Mouse (Mus musculus): Measurements from ENCODE around the gene Cachd1.

The Cachd1 gene

DNA sequence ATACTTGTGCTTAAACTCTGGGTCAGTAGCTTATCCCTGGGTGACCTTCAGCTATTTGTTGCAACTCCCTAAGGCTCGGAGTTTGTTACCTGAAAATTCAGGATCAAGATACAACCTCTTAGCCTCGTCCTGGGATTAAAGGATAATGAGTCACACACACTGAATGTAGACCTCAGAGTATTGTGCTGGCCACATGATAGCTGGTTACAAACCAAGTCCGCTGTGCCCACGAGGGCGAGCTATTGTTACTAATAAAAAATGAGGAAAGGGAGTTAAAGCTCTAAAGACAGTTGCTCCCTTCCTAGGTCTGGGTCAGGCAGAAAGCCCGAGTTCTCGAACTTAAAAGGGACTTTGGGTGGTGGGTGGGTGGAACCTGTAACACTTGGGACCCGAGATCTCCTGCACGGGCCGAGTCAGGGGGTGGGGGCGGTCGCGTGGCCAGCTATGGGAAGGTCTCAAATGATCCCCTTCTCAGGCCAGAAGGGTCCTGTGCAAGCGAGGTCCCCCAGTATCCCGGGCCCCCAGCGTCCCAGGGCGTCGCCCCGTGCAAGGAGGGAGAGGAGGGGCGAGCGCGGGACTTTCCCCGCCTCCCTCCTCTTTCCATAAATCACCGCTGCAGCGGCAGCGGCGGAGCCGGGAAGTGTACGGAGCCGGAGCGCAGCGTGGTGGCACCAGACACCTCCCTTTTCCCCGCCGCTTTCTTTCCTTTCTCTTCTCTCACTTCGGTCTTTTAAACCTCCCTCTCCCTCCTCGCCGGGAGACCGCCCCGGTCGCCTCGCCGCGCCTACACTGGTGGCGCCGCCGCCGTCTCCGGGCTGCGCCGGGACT lies at the start of gene Cachd1:
Gene Cachd1 (plus strand): TSS at position 633 of the 828 bp plus-strand sequence.
- DNase-seq (ENCODE audit: low read depth, low spot score) = no peak

- DNase-seq (ENCODE audit: low read depth, low spot score) = no peak
These were observed 47.5 kb upstream of the Cachd1 start for GRCm38 (mm10) chr4:100728896-100729479.

GRCm38 (mm10) chr4:100735098-100735935 lies 41.2 kb upstream of the Cachd1 start:
- DNase-seq (ENCODE audit: low read depth, low spot score) = no peak

DNA sequence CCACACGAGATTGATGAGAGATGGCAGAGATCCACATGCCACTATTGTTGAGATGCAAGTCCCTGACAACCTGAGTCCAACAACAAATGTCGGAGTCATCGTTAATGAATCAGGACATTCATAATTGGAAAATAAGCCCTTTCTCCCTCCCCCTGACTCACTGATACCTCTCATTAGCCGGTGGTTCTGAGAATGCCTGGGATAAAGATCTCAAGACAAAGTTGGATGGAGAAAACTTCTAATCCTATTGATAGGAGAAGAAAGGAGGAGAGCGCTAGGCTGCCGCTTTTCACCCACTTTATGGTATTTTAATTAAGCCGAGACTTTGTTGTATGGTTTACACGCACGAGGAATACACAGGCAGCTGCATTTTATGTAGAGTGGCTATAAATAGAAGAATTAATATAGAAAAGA lies 40.5 kb upstream of the Cachd1 start:
- no peak for DNase-seq (ENCODE audit: low read depth, low spot score)

DNA sequence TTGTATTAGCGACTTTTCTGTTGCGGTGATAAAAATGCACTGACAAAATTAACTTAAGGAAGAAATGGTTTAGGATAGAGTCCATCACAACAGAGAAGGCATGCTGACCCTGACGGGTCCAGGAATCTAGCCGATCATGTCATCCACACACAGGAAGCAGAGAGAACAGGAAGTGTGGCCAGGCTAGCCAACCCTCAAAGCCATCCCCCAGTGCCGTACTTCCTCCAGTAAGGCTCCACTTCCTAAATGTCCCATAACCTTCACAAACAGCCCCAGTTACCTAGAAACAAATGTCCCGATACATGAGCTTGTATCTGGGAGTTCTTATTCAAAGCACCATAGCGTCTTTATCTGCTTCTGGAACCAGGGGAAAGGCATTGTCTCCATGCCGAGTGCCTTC lies 32.9 kb upstream of the Cachd1 start:
- no peak for DNase-seq (ENCODE audit: low read depth, low spot score)

DNA sequence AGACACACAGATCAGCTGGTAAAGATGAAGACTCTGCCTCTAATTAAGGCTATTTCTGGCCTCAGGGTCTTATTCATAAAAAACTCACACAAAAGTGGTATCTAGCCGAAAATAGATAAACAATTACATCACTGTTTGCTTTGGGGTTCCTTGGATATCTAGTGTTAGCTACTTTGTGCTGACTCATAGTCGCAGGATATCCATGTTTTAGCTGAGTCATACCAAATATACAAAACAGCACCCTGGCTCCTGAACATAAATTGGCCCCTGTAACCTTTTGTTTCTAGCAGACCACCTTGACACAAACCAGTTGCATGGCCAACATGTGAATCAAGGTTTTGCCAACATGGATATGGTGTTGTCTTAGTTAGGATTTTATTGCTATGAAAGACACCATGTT lies 24.2 kb upstream of the Cachd1 start:
- DNase-seq (ENCODE audit: low read depth, low spot score) = no peak

- no peak for DNase-seq (ENCODE audit: low read depth, low spot score)
These were observed 20.8 kb upstream of the Cachd1 start for GRCm38 (mm10) chr4:100755632-100756031.

- DNase-seq (ENCODE audit: low read depth, low spot score) = no peak
These were observed 20.0 kb upstream of the Cachd1 start for GRCm38 (mm10) chr4:100756499-100756898.

- no peak for DNase-seq (ENCODE audit: low read depth, low spot score)
These were observed 18.1 kb upstream of the Cachd1 start for GRCm38 (mm10) chr4:100758265-100758898.

DNA sequence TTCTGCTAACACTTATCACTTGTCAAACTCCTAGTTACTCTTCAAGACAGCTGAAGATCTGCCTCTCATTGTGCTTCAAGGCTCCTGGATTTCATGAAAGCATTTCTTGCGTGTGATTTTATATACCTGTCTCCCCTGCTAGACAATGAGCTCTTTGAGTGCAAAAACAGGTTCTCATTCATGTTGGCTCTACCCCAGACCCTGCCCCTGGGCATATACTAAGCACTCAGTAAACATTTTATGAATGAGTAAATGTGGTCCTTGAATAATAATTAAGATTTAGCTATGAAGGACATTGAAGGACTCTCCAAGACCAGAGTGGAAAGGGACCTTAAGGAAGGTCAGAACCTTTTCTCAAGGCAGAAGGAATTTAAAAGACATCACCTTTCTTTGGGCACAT lies 16.9 kb upstream of the Cachd1 start:
- no peak for DNase-seq (ENCODE audit: low read depth, low spot score)

DNA sequence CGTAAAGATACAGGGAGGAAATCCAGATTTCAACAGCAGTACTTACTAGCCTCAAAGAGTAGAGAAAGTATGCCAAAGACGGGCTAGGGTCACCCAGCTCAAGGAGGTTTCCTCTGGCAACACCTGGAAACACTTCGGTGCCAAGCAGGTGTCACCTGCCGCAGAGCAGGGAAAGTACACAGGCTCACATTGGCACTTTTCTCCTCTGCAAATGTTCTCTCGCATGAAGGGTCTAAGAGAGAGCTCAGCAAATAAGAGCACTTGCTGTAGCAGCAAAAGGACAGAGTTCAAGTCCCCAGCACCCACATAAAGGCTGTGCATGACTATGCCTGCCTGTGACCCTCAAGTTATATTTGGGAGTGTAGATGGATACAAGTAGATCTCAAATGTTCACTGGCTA lies 16.1 kb upstream of the Cachd1 start:
- DNase-seq (ENCODE audit: low read depth, low spot score) = no peak

DNA sequence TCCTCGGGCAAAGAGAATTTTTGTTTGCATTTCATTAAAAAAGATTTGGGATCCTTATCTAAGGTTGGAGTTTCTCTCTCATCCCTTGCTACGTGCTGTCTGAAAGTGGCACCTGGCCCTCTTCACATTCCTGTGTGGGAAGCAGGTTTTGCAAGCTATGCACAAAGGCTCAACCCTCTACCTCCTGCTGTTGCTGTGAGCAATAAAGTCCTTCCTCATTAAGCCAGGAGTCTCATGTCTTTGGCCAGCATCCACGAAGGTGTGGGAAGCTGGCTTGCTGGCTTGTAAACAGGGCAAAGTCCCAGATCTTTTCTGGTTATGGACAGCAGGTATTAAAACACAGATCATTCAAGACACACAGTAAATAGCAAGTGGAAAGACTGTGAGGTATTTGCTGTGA lies 7.9 kb upstream of the Cachd1 start:
- no peak for DNase-seq (ENCODE audit: low read depth, low spot score)

DNA sequence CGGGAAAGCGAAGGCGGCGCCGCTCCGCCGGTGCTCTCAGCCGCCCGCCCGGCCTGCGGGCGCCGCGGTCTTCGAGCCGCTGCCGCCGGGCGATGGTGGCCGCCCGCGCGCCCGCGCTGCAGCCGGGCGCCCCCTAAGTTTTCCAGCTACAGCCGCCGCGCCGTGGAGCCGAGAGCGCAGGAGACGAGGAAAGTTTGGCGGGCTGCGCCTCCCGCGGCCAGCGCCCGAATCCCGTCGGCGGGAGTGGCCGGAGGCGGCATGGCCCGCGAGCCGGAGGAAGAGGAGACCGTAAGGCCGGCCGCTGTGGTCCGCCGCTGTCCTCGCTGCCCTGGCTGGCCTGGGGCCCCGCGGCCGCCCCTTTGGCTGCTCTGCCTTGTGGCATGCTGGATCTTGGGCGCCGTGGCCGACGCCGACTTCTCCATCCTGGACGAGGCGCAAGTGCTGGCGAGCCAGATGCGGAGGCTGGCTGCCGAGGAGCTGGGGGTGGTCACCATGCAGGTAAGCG lies 448 bp downstream of the Cachd1 start:
- DNase-seq (ENCODE audit: low read depth, low spot score) = no peak

GRCm38 (mm10) chr4:100777376-100778041 lies 1.0 kb downstream of the Cachd1 start:
- no peak for DNase-seq (ENCODE audit: low read depth, low spot score)

- no peak for DNase-seq (ENCODE audit: low read depth, low spot score)
These were observed 1.6 kb downstream of the Cachd1 start for GRCm38 (mm10) chr4:100778082-100778481.

- DNase-seq (ENCODE audit: low read depth, low spot score) = no peak
These were observed 2.5 kb downstream of the Cachd1 start for GRCm38 (mm10) chr4:100779023-100779422.

- DNase-seq (ENCODE audit: low read depth, low spot score) = no peak
These were observed 3.2 kb downstream of the Cachd1 start for GRCm38 (mm10) chr4:100779695-100780094.

DNA sequence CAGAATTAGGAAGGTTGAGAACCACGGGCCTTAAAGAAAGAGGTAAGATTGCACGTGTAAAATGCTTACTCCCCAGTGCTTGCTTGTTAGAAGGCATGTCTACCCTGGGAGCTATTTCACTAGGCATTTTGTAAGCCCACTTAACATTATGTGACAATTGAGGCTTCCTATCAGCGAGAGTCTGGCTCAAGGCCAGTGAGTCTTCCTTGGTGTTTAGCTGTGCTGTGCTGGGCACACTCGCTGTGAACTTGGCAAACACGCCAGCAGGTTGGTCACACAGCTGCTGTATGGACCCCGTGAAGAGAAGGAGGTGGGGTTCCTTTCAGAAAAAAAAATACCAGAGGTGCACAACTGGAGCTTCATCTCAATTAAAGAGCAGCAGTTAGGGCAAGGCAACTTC lies 4.4 kb downstream of the Cachd1 start:
- no peak for DNase-seq (ENCODE audit: low read depth, low spot score)

DNA sequence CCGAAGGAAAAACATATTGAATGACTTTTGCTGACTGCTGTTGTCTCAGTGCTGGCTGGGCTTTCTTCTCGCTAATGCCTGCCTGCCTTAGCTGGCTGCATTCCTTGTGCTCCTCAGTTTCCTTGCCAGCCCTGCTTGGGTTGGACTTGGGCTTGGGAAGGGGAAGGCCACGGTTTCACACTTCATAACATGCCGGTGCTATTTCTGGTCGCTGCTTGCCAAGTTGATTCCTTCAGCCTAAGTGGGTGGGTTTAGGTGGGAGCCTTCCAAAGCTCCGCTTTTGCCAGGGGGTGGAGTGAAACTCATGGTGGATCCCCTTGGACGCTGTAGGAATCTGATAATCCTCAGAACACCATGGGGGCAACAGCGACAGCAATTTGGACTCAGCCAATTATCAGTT lies 5.9 kb downstream of the Cachd1 start:
- DNase-seq (ENCODE audit: low read depth, low spot score) = no peak

- no peak for DNase-seq (ENCODE audit: low read depth, low spot score)
These were observed 6.4 kb downstream of the Cachd1 start for GRCm38 (mm10) chr4:100782891-100783290.

DNA sequence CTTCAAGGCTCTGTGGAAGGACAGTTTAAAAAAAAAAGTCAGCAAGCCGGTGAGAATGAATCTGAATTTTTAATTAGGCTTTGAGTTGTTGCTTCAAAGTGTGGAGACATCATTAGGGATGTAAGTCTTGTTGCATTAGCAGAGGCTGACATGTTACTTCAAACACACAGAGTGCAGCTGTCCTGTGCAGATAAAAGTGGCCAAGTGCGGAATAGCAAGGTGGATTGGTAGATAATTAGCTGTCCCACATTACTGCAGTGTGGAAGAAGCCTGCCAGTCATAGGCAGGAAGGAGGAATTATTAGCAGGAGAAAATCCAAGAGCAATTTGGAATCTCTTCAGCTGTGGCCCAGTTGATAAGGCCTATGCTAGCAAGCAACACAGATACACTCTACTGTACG lies 10.7 kb downstream of the Cachd1 start:
- no peak for DNase-seq (ENCODE audit: low read depth, low spot score)
